Mouse (Mus musculus) layer of hippocampus, postnatal 10 days (tissue): ENCODE measurements around the gene Frmd4a. TPM values are rescaled to one million over a fixed set of nuclear protein-coding genes. Genes with fewer than 3 reads are reported as not detected.

ENCODE experiments used
- DNase-seq, 2 experiments: peaks; one replicate each; pipeline ENCODE4 v3.0.0; 2021; ENCODE audit warnings: low spot score in 2 of 2
- total RNA-seq, 2 experiments: library from RNA; stranded (reverse); gene quantifications; 2 replicates each; pipeline ENCODE4 v1.2.3; 2021

Gene Frmd4a
- total RNA-seq, 2 experiments from 2014 or later, result 114 to 128 TPM

GRCm38 (mm10) chr2:4380926-4381325 lies 363.4 kb downstream of the Frmd4a start:
- DNase-seq, result no peak

GRCm38 (mm10) chr2:4386468-4386867 lies 369.0 kb downstream of the Frmd4a start:
- DNase-seq, result no peak

- no peak for DNase-seq
These were observed 371.8 kb downstream of the Frmd4a start for GRCm38 (mm10) chr2:4389330-4389729.

- DNase-seq, result no peak
These were observed 373.6 kb downstream of the Frmd4a start for GRCm38 (mm10) chr2:4391091-4391490.

- DNase-seq, result no peak
These were observed 374.2 kb downstream of the Frmd4a start for GRCm38 (mm10) chr2:4391678-4392085.

- DNase-seq, result no peak
These were observed 375.5 kb downstream of the Frmd4a start for GRCm38 (mm10) chr2:4393046-4393445.

- DNase-seq, result no peak
These were observed 377.1 kb downstream of the Frmd4a start for GRCm38 (mm10) chr2:4394641-4395040.

- DNase-seq, result no peak
These were observed 382.2 kb downstream of the Frmd4a start for GRCm38 (mm10) chr2:4399721-4400120.

GRCm38 (mm10) chr2:4400771-4401596 lies 383.5 kb downstream of the Frmd4a start:
- peak; percentile 57 to 74 for DNase-seq

GRCm38 (mm10) chr2:4401597-4402581 lies 384.4 kb downstream of the Frmd4a start:
- DNase-seq, result peak; percentile 47 to 62

- DNase-seq, result no peak
These were observed 389.5 kb downstream of the Frmd4a start for GRCm38 (mm10) chr2:4406977-4407376.

- no peak for DNase-seq
These were observed 392.4 kb downstream of the Frmd4a start for GRCm38 (mm10) chr2:4409810-4410433.

GRCm38 (mm10) chr2:4412870-4413595 lies 395.5 kb downstream of the Frmd4a start:
- peak in 1 of 2 experiments; percentile 51 for DNase-seq

- DNase-seq, result no peak
These were observed 396.2 kb downstream of the Frmd4a start for GRCm38 (mm10) chr2:4413596-4414335.

- no peak for DNase-seq
These were observed 403.3 kb downstream of the Frmd4a start for GRCm38 (mm10) chr2:4420679-4421312.

- DNase-seq, result no peak
These were observed 404.2 kb downstream of the Frmd4a start for GRCm38 (mm10) chr2:4421757-4422156.

GRCm38 (mm10) chr2:4423896-4424295 lies 406.4 kb downstream of the Frmd4a start:
- DNase-seq, result no peak

GRCm38 (mm10) chr2:4428407-4428855 lies 410.9 kb downstream of the Frmd4a start:
- DNase-seq, result no peak

GRCm38 (mm10) chr2:4433119-4433518 lies 415.6 kb downstream of the Frmd4a start:
- DNase-seq, result no peak
